ENCODE assay signal across 12 mouse cellular contexts in the genomic region with DNA sequence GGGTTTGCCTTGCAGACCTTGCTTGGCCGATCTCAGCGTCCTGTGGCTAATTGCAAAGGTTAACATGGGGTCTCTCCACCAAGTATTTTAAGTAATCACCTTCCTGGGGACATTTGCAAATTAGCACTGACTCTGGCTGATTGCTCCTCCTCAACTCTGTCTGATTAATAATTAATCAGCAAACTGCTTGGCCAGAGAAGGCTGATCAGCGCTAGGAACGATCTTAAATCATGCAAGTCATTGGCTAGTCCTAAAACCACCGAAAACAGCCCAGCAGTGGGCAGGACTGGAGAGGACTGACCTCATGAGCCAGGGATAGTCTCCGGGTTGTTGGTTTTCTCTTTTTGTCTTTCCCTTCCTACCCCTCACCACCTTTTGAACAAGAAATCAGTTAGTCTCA. TPM values are rescaled to one million over a fixed set of nuclear protein-coding genes. Genes with fewer than 3 reads are reported as not detected.
"Had no signal": no experiment of that assay in that cellular context is flagged by ENCODE, and none has a peak within 500 bp of the region (broad histone marks: within the 10 kb centered on the region; RNA-seq: fewer than 3 reads in every experiment).

No protein-coding gene starts in this region.

- H3K9ac ChIP-seq: limb, embryonic 12.5 days; liver, embryonic 14.5 days; midbrain, embryonic 15.5 days; neural tube, embryonic 12.5 days had no signal

- H3K27me3 ChIP-seq: midbrain, embryonic 15.5 days; neural tube, embryonic 12.5 days had no signal

- H3K4me3 ChIP-seq: limb, embryonic 12.5 days; midbrain, embryonic 15.5 days; neural tube, embryonic 12.5 days had no signal

- DNase-seq: liver; lung, adult 2 months; lung, postnatal 36 days; thymus, postnatal 4 days had no signal

- H3K4me2 ChIP-seq: limb, embryonic 12.5 days; midbrain, embryonic 15.5 days; neural tube, embryonic 12.5 days had no signal

- H3K9me3 ChIP-seq: limb, embryonic 12.5 days; midbrain, embryonic 15.5 days; neural tube, embryonic 12.5 days had no signal

- ATAC-seq: lung, postnatal 0 days; midbrain, embryonic 15.5 days had no signal

- H3K27ac ChIP-seq: limb, embryonic 12.5 days; liver, embryonic 14.5 days; midbrain, embryonic 15.5 days; neural tube, embryonic 12.5 days; stomach, postnatal 0 days had no signal

- H3K36me3 ChIP-seq: limb, embryonic 12.5 days; midbrain, embryonic 15.5 days; neural tube, embryonic 12.5 days had no signal

RNA-seq across cellular contexts. Expression of a gene that starts 36.3 kb away (rescaled TPM):
- polyA plus RNA-seq: intestine, embryonic 14.5 days; large intestine, adult 2 months; limb, embryonic 12.5 days; liver, embryonic 14.5 days; lung, adult 2 months; lung, postnatal 0 days; neural tube, embryonic 12.5 days; stomach, postnatal 0 days had no signal
